Mouse (Mus musculus) lung, postnatal 0 days (tissue): ENCODE data around the gene Scd4.

Experiments used
- CTCF ChIP-seq: IDR thresholded peaks from 2 replicates; pipeline ENCODE4 v1.5.1; 2016; ENCODE audit warnings: antibody characterized with exemption, mild to moderate bottlenecking
- EP300 ChIP-seq: IDR thresholded peaks from 2 replicates; pipeline ENCODE4 v1.6.1; 2016; ENCODE audit warnings: antibody characterized with exemption, mild to moderate bottlenecking, control low read depth

DNA sequence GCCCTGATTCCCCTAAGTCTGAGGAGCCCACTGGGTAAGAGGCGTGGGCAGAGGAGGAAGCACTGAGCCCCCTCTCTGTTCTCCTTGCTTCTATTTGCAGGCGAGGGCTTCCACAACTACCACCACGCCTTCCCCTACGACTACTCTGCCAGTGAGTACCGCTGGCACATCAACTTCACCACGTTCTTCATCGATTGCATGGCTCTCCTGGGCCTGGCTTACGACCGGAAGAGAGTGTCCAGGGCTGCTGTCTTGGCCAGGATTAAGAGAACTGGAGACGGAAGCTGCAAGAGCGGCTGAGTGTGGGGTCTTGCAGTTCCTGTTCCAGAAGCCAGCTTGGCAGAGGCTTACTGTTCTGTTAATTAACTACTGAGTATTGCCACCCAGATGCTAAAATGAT is 30.0 kb upstream of the Scd4 start:
- TF ChIP-seq CTCF (no peak), EP300 (no peak)
